Mouse (Mus musculus) intestine, postnatal 0 days (tissue): Measurements from ENCODE around the gene P2ry6. TPM values are rescaled to one million over a fixed set of nuclear protein-coding genes. Genes with fewer than 3 reads are reported as not detected.
A peak's percentile ranks its signal among the peaks of the same experiment; 100 is the strongest.

ENCODE experiments used
- ATAC-seq: fragments of 200-750 bp; cut with Nextera tagmentation; 2 replicates; pipeline ENCODE4 v1.8.0; 2017; ENCODE audit warnings: mild to moderate bottlenecking, moderate TSS enrichment, moderate library complexity
- H3K27ac ChIP-seq: fragments of 300-500 bp; sonication (generic); 2 replicates; pipeline ENCODE4 v1.5.1; 2014; ENCODE audit warnings: mild to moderate bottlenecking, low read depth, low read length, moderate library complexity
- H3K27me3 ChIP-seq: fragments of 300-500 bp; sonication (generic); replicated peaks from 2 replicates; pipeline ENCODE4 v1.6.1; 2014; ENCODE audit warnings: low read length, mixed read lengths; ENCODE audit not compliant: control insufficient read depth, insufficient read depth
- H3K36me3 ChIP-seq: fragments of 300-500 bp; sonication (generic); 2 replicates; pipeline ENCODE4 v1.6.1; 2014; ENCODE audit warnings: mild to moderate bottlenecking, moderate library complexity; ENCODE audit not compliant: control insufficient read depth, insufficient read depth
- H3K4me1 ChIP-seq: fragments of 300-500 bp; sonication (generic); replicated peaks from 2 replicates; pipeline ENCODE4 v1.6.1; 2014; ENCODE audit warnings: antibody characterized with exemption, low read length, mixed read lengths; ENCODE audit not compliant: control insufficient read depth, insufficient read depth
- H3K4me2 ChIP-seq: fragments of 300-500 bp; sonication (generic); replicated peaks from 2 replicates; pipeline ENCODE4 v1.6.1; 2014; ENCODE audit warnings: low read depth, mild to moderate bottlenecking, moderate library complexity
- H3K4me3 ChIP-seq: fragments of 300-500 bp; sonication (generic); 2 replicates; pipeline ENCODE4 v1.5.1; 2014; ENCODE audit warnings: low read depth, low read length
- H3K9ac ChIP-seq: fragments of 300-500 bp; sonication (generic); 2 replicates; pipeline ENCODE4 v1.6.1; 2014; ENCODE audit warnings: mild to moderate bottlenecking, low read depth, low read length
- H3K9me3 ChIP-seq: fragments of 300-500 bp; sonication (generic); 2 replicates; pipeline ENCODE4 v1.6.1; 2016; ENCODE audit warnings: mixed run types; ENCODE audit not compliant: control insufficient read depth
- CTCF ChIP-seq: sonication (generic); IDR thresholded peaks from 2 replicates; pipeline ENCODE4 v1.5.1; 2016; ENCODE audit warnings: low read depth, mild to moderate bottlenecking, control low read depth, antibody characterized with exemption, moderate library complexity
- WGBS: fragments of 180-500 bp; shearing (Covaris S2); extraction: QIAGEN DNeasy Blood & Tissue Kit; methylation state at CpG from one replicate; pipeline ENCODE4 v1.1.7; 2014; 5-methylcytosine and 5-hydroxymethylcytosine counted together
- polyA plus RNA-seq: library from polyadenylated mRNA; unstranded; fragments of >200 nt; fragmentation: Nextera tagmentation; extraction: Ambion mirVana; gene quantifications from 2 replicates; pipeline ENCODE4 v1.2.1, GENCODE M21; 2015

Gene P2ry6
- polyA plus RNA-seq, 1 experiment from 2014 or later, result 5.7 TPM

GRCm38 (mm10) chr7:100965079-100965478 lies 9.4 kb downstream of the P2ry6 start:
- 41% methylated on average over 4 of the region's 4 CpGs for WGBS
- H3K4me2 ChIP-seq, result no peak overlapping the region
- ATAC-seq, result no peak
- H3K27me3 ChIP-seq, result no peaks in the 10 kb centered on the region
- H3K4me3 ChIP-seq, result no peak overlapping the region
- H3K4me1 ChIP-seq, result no peaks in the 10 kb centered on the region; the same call in 1 of the 2 replicates
- peak; percentile 88 for TF ChIP-seq CTCF
- H3K9ac ChIP-seq, result no peak overlapping the region
- no peaks in the 10 kb centered on the region for H3K36me3 ChIP-seq
- H3K27ac ChIP-seq, result no peak overlapping the region
- H3K9me3 ChIP-seq, result no peaks in the 10 kb centered on the region

DNA sequence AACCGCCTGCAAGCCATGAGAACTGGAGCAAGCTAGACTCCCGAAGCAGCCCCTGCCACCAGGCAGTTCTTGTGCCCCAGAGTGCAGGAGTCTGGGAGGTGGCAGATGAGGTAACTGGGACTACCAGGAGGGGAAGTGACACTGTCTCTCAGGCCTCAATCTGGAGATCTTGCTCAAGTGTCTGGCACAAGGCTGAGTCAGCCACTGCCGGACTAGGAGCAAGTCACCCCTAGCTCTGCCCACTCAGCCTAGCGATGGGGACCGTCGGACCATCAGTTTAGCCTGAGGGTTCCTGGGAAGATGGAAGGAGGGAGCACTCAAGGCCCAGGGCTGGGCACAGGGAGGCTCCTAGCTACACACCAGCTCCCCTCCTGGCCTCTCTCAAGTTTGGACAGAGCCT lies 10.2 kb downstream of the P2ry6 start:
- no peak overlapping the region for H3K9ac ChIP-seq

GRCm38 (mm10) chr7:100963381-100963780 lies 11.1 kb downstream of the P2ry6 start:
- 78% methylated on average over 8 of the region's 8 CpGs for WGBS
- Histone ChIP-seq H3K4me3 (no peak overlapping the region), H3K27me3 (no peaks in the 10 kb centered on the region), H3K4me2 (no peak overlapping the region), H3K4me1 (no peaks in the 10 kb centered on the region; the same call in 1 of the 2 replicates), H3K27ac (no peak overlapping the region), H3K9ac (no peak overlapping the region), H3K36me3 (no peaks in the 10 kb centered on the region), H3K9me3 (no peaks in the 10 kb centered on the region)
- TF ChIP-seq CTCF, result no peak
- ATAC-seq, result no peak

More for the DNA sequence above, 10.2 kb downstream of the P2ry6 start:
- H3K27ac ChIP-seq, result no peak overlapping the region
- 79% methylated on average over 6 of the region's 6 CpGs for WGBS
- H3K36me3 ChIP-seq, result no peaks in the 10 kb centered on the region
- H3K4me1 ChIP-seq, result no peaks in the 10 kb centered on the region; the same call in 1 of the 2 replicates
- ATAC-seq, result no peak
- H3K4me2 ChIP-seq, result no peak overlapping the region
- TF ChIP-seq CTCF, result no peak
- no peak overlapping the region for H3K4me3 ChIP-seq
- H3K27me3 ChIP-seq, result no peaks in the 10 kb centered on the region
- no peaks in the 10 kb centered on the region for H3K9me3 ChIP-seq

DNA sequence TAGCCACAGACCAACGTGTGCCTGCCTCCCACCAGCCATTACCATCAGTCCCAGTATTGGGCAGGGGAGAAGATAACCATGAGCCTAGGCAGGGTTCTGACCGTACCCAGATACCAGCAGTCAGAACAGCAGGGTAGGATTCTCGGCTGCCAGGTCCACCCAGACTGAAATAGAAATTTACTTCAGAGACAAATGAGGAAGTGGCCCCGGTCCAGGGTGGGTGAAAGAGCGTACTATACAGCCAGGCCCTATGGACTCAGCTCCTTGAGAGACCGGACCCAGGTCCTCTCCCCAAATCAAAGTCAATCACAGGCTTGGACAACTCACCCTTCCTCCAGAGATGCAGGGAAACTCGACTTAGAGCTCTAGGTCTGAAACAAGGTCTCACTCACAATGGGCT lies 13.3 kb downstream of the P2ry6 start:
- no peak overlapping the region for H3K27ac ChIP-seq
- ATAC-seq, result no peak
- no peak for TF ChIP-seq CTCF
- no peaks in the 10 kb centered on the region for H3K36me3 ChIP-seq
- no peak overlapping the region for H3K4me3 ChIP-seq
- no peaks in the 10 kb centered on the region; the same call in 1 of the 2 replicates for H3K4me1 ChIP-seq
- WGBS, result 71% methylated on average over 7 of the region's 7 CpGs
- no peaks in the 10 kb centered on the region for H3K27me3 ChIP-seq
- no peaks in the 10 kb centered on the region for H3K9me3 ChIP-seq
- H3K9ac ChIP-seq, result no peak overlapping the region
- no peak overlapping the region for H3K4me2 ChIP-seq

DNA sequence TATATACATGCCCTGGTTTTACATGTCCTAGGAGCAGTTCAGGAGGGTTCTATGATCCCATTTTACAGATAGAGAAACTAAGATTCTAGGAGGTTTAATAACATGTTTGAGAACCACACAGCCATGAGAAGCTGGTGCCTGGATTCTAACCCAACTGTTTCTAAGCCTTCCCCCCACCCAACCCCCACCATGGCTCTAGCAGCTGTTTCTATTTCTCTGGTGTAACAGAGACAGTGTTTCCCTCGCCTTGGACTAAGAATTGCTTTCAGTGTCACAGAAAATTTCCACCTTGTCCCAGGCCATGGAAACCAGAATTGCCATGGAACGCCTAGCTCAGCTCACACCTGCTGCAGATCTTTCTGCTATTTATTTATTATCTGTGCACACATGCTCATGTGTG lies 14.0 kb downstream of the P2ry6 start:
- Histone ChIP-seq H3K4me2 (no peak overlapping the region), H3K27ac (no peak overlapping the region), H3K9ac (no peak overlapping the region), H3K36me3 (no peaks in the 10 kb centered on the region), H3K27me3 (no peaks in the 10 kb centered on the region), H3K9me3 (no peaks in the 10 kb centered on the region), H3K4me1 (no peaks in the 10 kb centered on the region; the same call in 1 of the 2 replicates), H3K4me3 (no peak overlapping the region)
- WGBS, result 69% methylated on average over 2 of the region's 2 CpGs
- ATAC-seq, result no peak
- TF ChIP-seq CTCF, result no peak

- Histone ChIP-seq H3K4me2 (no peak overlapping the region), H3K4me3 (no peak overlapping the region), H3K9ac (no peak overlapping the region), H3K4me1 (no peaks in the 10 kb centered on the region), H3K27ac (no peak overlapping the region), H3K9me3 (no peaks in the 10 kb centered on the region), H3K27me3 (no peaks in the 10 kb centered on the region), H3K36me3 (no peaks in the 10 kb centered on the region)
- ATAC-seq, result no peak
- peak; percentile 59 for TF ChIP-seq CTCF
- WGBS, result 94% methylated on average over 2 of the region's 2 CpGs
Observed at GRCm38 (mm10) chr7:100958426-100958825, 16.0 kb downstream of the P2ry6 start.

DNA sequence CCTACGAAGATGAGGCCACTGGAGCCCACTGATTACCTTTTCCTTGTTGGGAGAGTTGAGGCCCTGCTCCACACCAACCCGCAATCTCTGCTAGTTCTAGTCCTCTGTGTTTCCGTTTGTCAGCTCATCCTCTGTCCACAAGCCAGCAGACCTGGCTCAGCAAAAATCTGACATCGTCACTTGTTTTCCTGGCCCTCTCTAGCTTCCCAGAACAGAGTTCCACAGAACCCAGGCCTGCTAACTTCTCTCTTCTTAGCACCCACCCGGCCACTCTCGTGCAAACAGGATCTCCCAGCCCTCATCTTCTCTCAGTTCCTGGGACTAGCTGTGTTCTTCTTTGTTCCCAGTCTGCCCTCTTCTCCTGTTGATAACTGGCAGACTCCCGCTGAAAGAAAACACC lies 21.8 kb downstream of the P2ry6 start:
- no peaks in the 10 kb centered on the region for H3K9me3 ChIP-seq
- 74% methylated on average over 7 of the region's 7 CpGs for WGBS
- no peak for ATAC-seq
- H3K36me3 ChIP-seq, result no peaks in the 10 kb centered on the region
- no peak overlapping the region for H3K4me2 ChIP-seq
- H3K4me3 ChIP-seq, result no peak overlapping the region
- no peak overlapping the region for H3K9ac ChIP-seq
- H3K27ac ChIP-seq, result no peak overlapping the region
- H3K4me1 ChIP-seq, result peaks cover 3% of the 10 kb centered on the region; the same call in 1 of the 2 replicates
- no peaks in the 10 kb centered on the region for H3K27me3 ChIP-seq
- TF ChIP-seq CTCF, result no peak
